Mouse (Mus musculus) MEL (cell line): ENCODE results near the gene Zmat5. TPM values are rescaled to one million over a fixed set of nuclear protein-coding genes. Genes with fewer than 3 reads are reported as not detected.

Experiments used
- DNase-seq: peaks from one replicate; pipeline ENCODE4 v3.0.0; 2011; ENCODE audit warnings: low read depth, low spot score
- H3K27ac ChIP-seq: 2 replicates; pipeline ENCODE4 v1.5.1; 2012; ENCODE audit warnings: low read depth, mild to moderate bottlenecking, control low read depth, low read length, moderate library complexity; ENCODE audit not compliant: control insufficient read depth
- H3K27me3 ChIP-seq, 2 experiments: fragments of 150-350 bp in 1 of 2; sonication (generic) in 1 of 2; 2 replicates each; pipeline ENCODE4 v1.6.1; 2012; ENCODE audit warnings: low read length in 2 of 2, mild to moderate bottlenecking in 2 of 2, improper control_type of control experiment in 1 of 2, moderate library complexity in 1 of 2; ENCODE audit not compliant: insufficient read depth in 2 of 2, control insufficient read depth in 1 of 2
- H3K36me3 ChIP-seq, 2 experiments: 2 replicates each; pipeline ENCODE4 v1.6.1; 2012 to 2014; ENCODE audit warnings: low read length in 2 of 2, improper control_type of control experiment in 1 of 2, inconsistent platforms in 1 of 2, mild to moderate bottlenecking in 1 of 2; ENCODE audit not compliant: insufficient read depth in 2 of 2, control insufficient read depth in 1 of 2
- H3K4me1 ChIP-seq, 2 experiments: fragments of 150-350 bp in 1 of 2; sonication (generic) in 1 of 2; 2 replicates each; pipeline ENCODE4 v1.6.1; 2012; ENCODE audit warnings: low read length in 2 of 2, improper control_type of control experiment in 1 of 2, mild to moderate bottlenecking in 1 of 2; ENCODE audit not compliant: insufficient read depth in 2 of 2, control insufficient read depth in 1 of 2
- H3K4me3 ChIP-seq, 2 experiments: fragments of 150-350 bp in 1 of 2; sonication (generic) in 1 of 2; 2 replicates each; pipeline ENCODE4 v1.5.1; 2012; ENCODE audit warnings: low read depth in 2 of 2, low read length in 2 of 2, mild to moderate bottlenecking in 2 of 2, moderate library complexity in 2 of 2, control low read depth in 1 of 2, improper control_type of control experiment in 1 of 2; ENCODE audit not compliant: control insufficient read depth in 1 of 2, insufficient read depth in 1 of 2
- H3K79me2 ChIP-seq: 2 replicates; pipeline ENCODE4 v1.6.1; 2012; ENCODE audit warnings: mild to moderate bottlenecking, low read length, moderate library complexity; ENCODE audit not compliant: control insufficient read depth, poor library complexity, insufficient read depth
- H3K9ac ChIP-seq: 2 replicates; pipeline ENCODE4 v1.6.1; 2012; ENCODE audit warnings: low read depth, mild to moderate bottlenecking, control low read depth, low read length, moderate library complexity; ENCODE audit not compliant: control insufficient read depth, poor library complexity, severe bottlenecking
- H3K9me3 ChIP-seq: fragments of 150-350 bp; sonication (generic); replicated peaks from 2 replicates; pipeline ENCODE4 v1.6.1; 2012; ENCODE audit warnings: mild to moderate bottlenecking, low read length, improper control_type of control experiment, moderate library complexity; ENCODE audit not compliant: insufficient read depth
- CHD2 ChIP-seq: IDR thresholded peaks from 2 replicates; pipeline ENCODE4 v1.6.1; 2011; ENCODE audit warnings: low read length, improper control_type of control experiment
- E2F4 ChIP-seq: IDR thresholded peaks from 2 replicates; pipeline ENCODE4 v1.6.1; 2011; ENCODE audit warnings: low read depth, low read length, improper control_type of control experiment, borderline replicate concordance
- EP300 ChIP-seq, 2 experiments: IDR thresholded peaks; 2 replicates each; pipeline ENCODE4 v1.6.1; 2011; ENCODE audit warnings: improper control_type of control experiment in 2 of 2, low read length in 2 of 2, low read depth in 1 of 2, mild to moderate bottlenecking in 1 of 2
- GATA1 ChIP-seq: IDR thresholded peaks from 2 replicates; pipeline ENCODE4 v1.6.1; 2011; ENCODE audit warnings: low read depth, low read length, improper control_type of control experiment
- HCFC1 ChIP-seq: IDR thresholded peaks from 2 replicates; pipeline ENCODE4 v1.6.1; 2012; ENCODE audit warnings: low read depth, mild to moderate bottlenecking, inconsistent platforms, low read length, improper control_type of control experiment, moderate library complexity
- KAT2A ChIP-seq: conservative IDR thresholded peaks from 2 replicates; pipeline ENCODE4 v1.6.1; 2012; ENCODE audit warnings: low read depth, low read length, improper control_type of control experiment, inconsistent platforms
- MAFK ChIP-seq: IDR thresholded peaks from 2 replicates; pipeline ENCODE4 v1.6.1; 2011; ENCODE audit warnings: low read depth, mild to moderate bottlenecking, low read length, improper control_type of control experiment, borderline replicate concordance
- MAX ChIP-seq: IDR thresholded peaks from 2 replicates; pipeline ENCODE4 v1.6.1; 2011; ENCODE audit warnings: low read length, improper control_type of control experiment
- MEF2A ChIP-seq: IDR thresholded peaks from 2 replicates; pipeline ENCODE4 v1.6.1; 2014; ENCODE audit warnings: low read depth, mild to moderate bottlenecking, inconsistent platforms, low read length, improper control_type of control experiment; ENCODE audit not compliant: poor library complexity, insufficient replicate concordance, severe bottlenecking; ENCODE audit errors: extremely low read depth
- MXI1 ChIP-seq: IDR thresholded peaks from 2 replicates; pipeline ENCODE4 v1.6.1; 2011; ENCODE audit warnings: mild to moderate bottlenecking, low read depth, low read length, improper control_type of control experiment
- MYC ChIP-seq: IDR thresholded peaks from 2 replicates; pipeline ENCODE4 v1.6.1; 2011; ENCODE audit warnings: low read depth, mild to moderate bottlenecking, low read length, improper control_type of control experiment, moderate library complexity
- POLR2AphosphoS2 ChIP-seq: IDR thresholded peaks from 2 replicates; pipeline ENCODE4 v1.6.1; 2011; ENCODE audit warnings: low read length, improper control_type of control experiment
- RCOR1 ChIP-seq: IDR thresholded peaks from 2 replicates; pipeline ENCODE4 v1.6.1; 2012; ENCODE audit warnings: low read depth, mild to moderate bottlenecking, inconsistent platforms, low read length, improper control_type of control experiment
- SMC3 ChIP-seq: IDR thresholded peaks from 2 replicates; pipeline ENCODE4 v1.6.1; 2011; ENCODE audit warnings: low read depth, low read length, improper control_type of control experiment
- TAL1 ChIP-seq: IDR thresholded peaks from 2 replicates; pipeline ENCODE4 v1.6.1; 2012; ENCODE audit warnings: mild to moderate bottlenecking, inconsistent platforms, low read length, moderate library complexity, mixed read lengths
- TBP ChIP-seq: IDR thresholded peaks from 2 replicates; pipeline ENCODE4 v1.8.0; 2011; ENCODE audit warnings: low read depth, low read length, improper control_type of control experiment
- UBTF ChIP-seq: IDR thresholded peaks from 2 replicates; pipeline ENCODE4 v1.6.1; 2012; ENCODE audit warnings: low read depth, mild to moderate bottlenecking, inconsistent platforms, low read length, improper control_type of control experiment, moderate library complexity, borderline replicate concordance; ENCODE audit not compliant: insufficient read depth
- USF1 ChIP-seq: IDR thresholded peaks from 2 replicates; pipeline ENCODE4 v1.6.1; 2014; ENCODE audit warnings: low read depth, mild to moderate bottlenecking, inconsistent platforms, low read length, improper control_type of control experiment, moderate library complexity
- USF2 ChIP-seq, 2 experiments: IDR thresholded peaks; 2 replicates each; pipeline ENCODE4 v1.6.1; 2011 to 2012; ENCODE audit warnings: improper control_type of control experiment in 2 of 2, low read length in 2 of 2, borderline replicate concordance in 1 of 2, inconsistent platforms in 1 of 2, low read depth in 1 of 2, mild to moderate bottlenecking in 1 of 2; ENCODE audit not compliant: insufficient read depth in 1 of 2
- ZC3H11A ChIP-seq: IDR thresholded peaks from 2 replicates; pipeline ENCODE4 v1.6.1; 2012; ENCODE audit warnings: low read depth, mild to moderate bottlenecking, inconsistent platforms, low read length, improper control_type of control experiment
- ZNF384 ChIP-seq: IDR thresholded peaks from 2 replicates; pipeline ENCODE4 v1.6.1; 2012; ENCODE audit warnings: low read depth, mild to moderate bottlenecking, inconsistent platforms, low read length, improper control_type of control experiment
- polyA plus RNA-seq, 2 experiments: library from polyadenylated mRNA; stranded (reverse) in 1 of 2; unstranded in 1 of 2; fragments of >175 nt in 1 of 2; fragments of >200 nt in 1 of 2; gene quantifications; 2 replicates each; pipeline versions ENCODE4 v1.2.1 to v1.2.4; 2012; ENCODE audit warnings: low replicate concordance in 2 of 2, low read depth in 1 of 2; ENCODE audit not compliant: insufficient read length in 2 of 2, insufficient read depth in 1 of 2, missing spikeins in 1 of 2
- total RNA-seq: library from RNA; depleted of rRNA; stranded (reverse); fragments of 300-350 nt; gene quantifications from 2 replicates; pipeline ENCODE4 v1.2.3, GENCODE M21; 2012

Gene Zmat5
- total and polyA plus RNA-seq, 3 experiments: 36.9 to 39.3 TPM; not detected in 1

DNA sequence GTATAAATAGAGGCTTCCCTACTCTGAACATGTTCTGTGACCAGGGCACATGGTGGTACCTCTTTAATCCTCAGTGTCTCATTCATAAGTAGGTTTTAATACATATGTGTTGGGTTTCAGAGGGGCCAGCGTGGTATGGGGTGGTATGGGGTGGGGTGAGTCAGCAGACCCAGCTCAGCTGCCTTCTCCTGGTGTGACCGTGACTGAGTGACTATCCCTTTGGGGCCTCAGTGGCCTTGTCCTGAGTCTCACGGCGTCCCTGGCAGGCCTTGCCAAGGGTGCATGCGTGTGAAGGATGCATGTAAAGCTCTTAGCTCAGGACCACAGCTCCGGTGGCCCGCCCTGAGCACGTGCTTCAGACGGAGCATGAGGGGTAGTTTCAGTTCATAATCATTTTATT lies 15.5 kb downstream of the Zmat5 start:
- no peaks in the 10 kb centered on the region for H3K36me3 ChIP-seq
- H3K79me2 ChIP-seq: no peaks in the 10 kb centered on the region
- no peak overlapping the region for H3K9ac ChIP-seq
- H3K27ac ChIP-seq: no peak overlapping the region
- H3K4me1 ChIP-seq: 0 out of 4 replicates have a peak, but pooled peaks cover 0 to under 1% of the 10 kb centered on the region in 2 experiments
- no peaks in the 10 kb centered on the region for H3K9me3 ChIP-seq
- TF ChIP-seq E2F4: no peak
- TF ChIP-seq MAFK: no peak
- TF ChIP-seq USF2 (IDR thresholded peaks at IDR 0.05; ENCODE audit: borderline replicate concordance in 1 of 2, insufficient read depth in 1 of 2, low read depth in 1 of 2, low read length in 2 of 2): no peak
- no peak for TF ChIP-seq SMC3
- TF ChIP-seq HCFC1: no peak
- TF ChIP-seq RCOR1: no peak
- no peak for TF ChIP-seq EP300 (IDR thresholded peaks at IDR 0.05; ENCODE audit: low read depth in 1 of 2, low read length in 2 of 2)
- no peak for TF ChIP-seq MAX
- no peak for TF ChIP-seq CHD2
- no peak for DNase-seq
- H3K4me3 ChIP-seq: no peak overlapping the region
- H3K27me3 ChIP-seq: no peaks in the 10 kb centered on the region

DNA sequence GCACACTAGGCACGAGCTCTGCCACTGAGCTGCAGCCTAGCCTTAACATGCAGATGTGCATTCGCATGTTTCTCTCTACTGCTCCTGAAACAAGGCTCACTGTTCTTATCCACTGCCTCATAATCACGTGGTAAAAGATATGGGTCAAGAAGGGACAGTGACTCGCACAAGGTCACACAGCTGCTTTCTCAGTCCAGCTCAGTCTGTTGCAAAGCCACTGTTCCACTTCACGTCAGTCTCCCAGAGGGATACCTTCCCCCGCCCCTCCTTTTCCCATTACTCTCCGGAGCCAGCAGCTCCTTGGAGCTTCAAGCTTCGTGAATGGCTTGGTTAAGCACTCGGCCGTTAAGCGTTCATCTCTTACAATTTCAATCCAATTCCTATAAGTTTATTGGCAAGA lies 15.9 kb downstream of the Zmat5 start:
- H3K9ac ChIP-seq: no peak overlapping the region
- H3K27me3 ChIP-seq: no peaks in the 10 kb centered on the region
- TF ChIP-seq ZC3H11A: no peak
- TF ChIP-seq MEF2A: no peak
- no peak for TF ChIP-seq USF1
- TF ChIP-seq UBTF: no peak
- TF ChIP-seq TBP: no peak
- no peak for TF ChIP-seq KAT2A
- no peak for TF ChIP-seq MAFK
- no peak for TF ChIP-seq TAL1
- no peak for TF ChIP-seq MYC
- TF ChIP-seq GATA1: no peak
- no peak for TF ChIP-seq POLR2AphosphoS2
- TF ChIP-seq ZNF384: no peak
- no peak for TF ChIP-seq MXI1
- no peak for TF ChIP-seq HCFC1
- TF ChIP-seq RCOR1: no peak
- TF ChIP-seq, all 39 proteins: peak for 0
- no peak for DNase-seq
- Histone ChIP-seq H3K36me3 (no peaks in the 10 kb centered on the region), H3K4me3 (no peak overlapping the region), H3K79me2 (no peaks in the 10 kb centered on the region), H3K4me1 (no peaks in the 10 kb centered on the region), H3K27ac (no peak overlapping the region), H3K9me3 (no peaks in the 10 kb centered on the region)
